Mouse (Mus musculus) liver, embryonic 13.5 days (tissue): ENCODE measurements around the gene Il5ra. TPM values are rescaled to one million over a fixed set of nuclear protein-coding genes. Genes with fewer than 3 reads are reported as not detected.
A peak's percentile ranks its signal among the peaks of the same experiment; 100 is the strongest.

Source experiments
- ATAC-seq: fragments of 200-750 bp; cut with Nextera tagmentation; 2 replicates; pipeline ENCODE4 v1.8.0; 2017; ENCODE audit warnings: low read depth, mild to moderate bottlenecking, moderate number of reproducible peaks, moderate library complexity
- DNase-seq: peaks from one replicate; pipeline ENCODE4 v3.0.0; 2022
- H3K27ac ChIP-seq: fragments of 300-500 bp; sonication (generic); 2 replicates; pipeline ENCODE4 v1.5.1; 2015; ENCODE audit warnings: moderate library complexity, mild to moderate bottlenecking, inconsistent platforms
- H3K27me3 ChIP-seq: fragments of 300-500 bp; sonication (generic); 2 replicates; pipeline ENCODE4 v1.6.1; 2015; ENCODE audit warnings: mild to moderate bottlenecking, inconsistent platforms
- H3K36me3 ChIP-seq: fragments of 300-500 bp; sonication (generic); 2 replicates; pipeline ENCODE4 v1.6.1; 2015; ENCODE audit warnings: mild to moderate bottlenecking, inconsistent platforms
- H3K4me1 ChIP-seq: fragments of 300-500 bp; sonication (generic); replicated peaks from 2 replicates; pipeline ENCODE4 v1.6.1; 2015; ENCODE audit warnings: inconsistent platforms
- H3K4me2 ChIP-seq: fragments of 300-500 bp; sonication (generic); 2 replicates; pipeline ENCODE4 v1.6.1; 2015; ENCODE audit warnings: inconsistent platforms, mild to moderate bottlenecking, moderate library complexity
- H3K4me3 ChIP-seq: fragments of 300-500 bp; sonication (generic); replicated peaks from 2 replicates; pipeline ENCODE4 v1.5.1; 2015; ENCODE audit warnings: mild to moderate bottlenecking, inconsistent platforms
- H3K9ac ChIP-seq: fragments of 300-500 bp; sonication (generic); 2 replicates; pipeline ENCODE4 v1.6.1; 2015; ENCODE audit warnings: mild to moderate bottlenecking, inconsistent platforms
- H3K9me3 ChIP-seq: fragments of 300-500 bp; sonication (generic); replicated peaks from 2 replicates; pipeline ENCODE4 v1.6.1; 2016; ENCODE audit warnings: inconsistent platforms
- WGBS: fragments of 180-500 bp; shearing (Covaris S2); methylation state at CpG from one replicate; pipeline ENCODE4 v1.1.7; 2015; ENCODE audit not compliant: insufficient replicate concordance; 5-methylcytosine and 5-hydroxymethylcytosine counted together
- polyA plus RNA-seq: library from polyadenylated mRNA; unstranded; fragments of >200 nt; fragmentation: Nextera tagmentation; extraction: Ambion mirVana; gene quantifications from 2 replicates; pipeline ENCODE4 v1.2.1, GENCODE M21; 2015

Il5ra gene
- polyA plus RNA-seq, 1 experiment from 2014 or later, result 0.10 TPM

DNA sequence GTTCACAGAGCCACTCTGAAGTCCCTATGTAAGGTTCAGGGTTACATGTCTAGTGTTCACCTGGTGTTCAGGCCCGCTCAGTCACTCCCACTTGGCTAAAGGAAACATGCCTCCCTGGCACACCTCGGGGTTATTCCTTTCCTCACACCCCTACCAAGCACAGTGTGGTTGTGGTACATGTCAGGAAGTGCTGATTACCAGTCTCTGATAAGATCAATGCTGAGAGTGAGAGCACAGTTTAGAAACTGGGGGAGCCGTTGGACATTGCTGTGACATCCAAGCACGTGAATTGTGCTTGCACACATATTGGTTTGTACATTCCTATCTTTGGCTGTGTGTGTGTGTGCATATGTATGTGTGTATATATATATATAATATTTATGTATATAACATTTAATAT lies 16.3 kb downstream of the Il5ra start:
- WGBS, result 32% methylated on average over 4 of the region's 4 CpGs
- Histone ChIP-seq H3K27me3 (no peaks in the 10 kb centered on the region), H3K4me2 (no peak overlapping the region), H3K36me3 (no peaks in the 10 kb centered on the region), H3K27ac (no peak overlapping the region), H3K9me3 (no peaks in the 10 kb centered on the region), H3K4me1 (no peaks in the 10 kb centered on the region), H3K4me3 (no peak overlapping the region), H3K9ac (no peak overlapping the region)
- no peak for ATAC-seq
- DNase-seq, result no peak

DNA sequence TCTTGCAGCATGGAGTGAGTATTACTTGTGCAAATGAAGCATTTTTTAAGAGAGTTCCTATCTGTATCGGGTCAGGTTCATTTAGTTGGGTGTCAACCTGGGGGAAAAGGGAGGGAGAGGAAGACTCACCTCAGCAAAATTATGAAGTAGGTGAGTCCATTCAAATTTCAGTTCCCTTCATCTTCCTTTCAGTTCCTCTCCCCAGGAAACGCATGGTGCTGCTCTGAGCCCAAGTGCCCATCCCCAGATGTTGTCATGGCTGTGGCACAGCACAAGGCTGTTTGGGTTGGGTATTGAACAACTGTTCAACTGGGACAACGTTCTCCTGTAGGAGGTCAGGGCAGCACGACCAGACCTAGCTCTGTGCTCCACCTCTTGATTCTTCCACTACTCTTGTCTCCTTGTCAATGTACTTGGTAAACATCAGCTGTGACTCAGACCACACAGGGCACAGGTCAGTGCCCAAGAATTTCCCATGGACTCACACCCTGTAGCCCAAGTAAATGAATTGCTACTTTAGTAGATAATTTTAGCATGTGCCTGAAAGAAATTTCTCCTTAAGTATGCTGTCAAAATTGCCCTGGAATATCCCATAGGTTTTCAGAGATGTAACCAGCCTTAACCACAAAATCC lies 19.0 kb downstream of the Il5ra start:
- H3K4me3 ChIP-seq, result no peak overlapping the region
- no peaks in the 10 kb centered on the region for H3K36me3 ChIP-seq
- H3K27ac ChIP-seq, result no peak overlapping the region
- no peaks in the 10 kb centered on the region for H3K27me3 ChIP-seq
- no peak for DNase-seq
- no peak for ATAC-seq
- no peak overlapping the region for H3K4me2 ChIP-seq
- no peaks in the 10 kb centered on the region for H3K4me1 ChIP-seq
- WGBS, result 60% methylated on average over 4 of the region's 4 CpGs
- H3K9ac ChIP-seq, result no peak overlapping the region
- H3K9me3 ChIP-seq, result no peaks in the 10 kb centered on the region

DNA sequence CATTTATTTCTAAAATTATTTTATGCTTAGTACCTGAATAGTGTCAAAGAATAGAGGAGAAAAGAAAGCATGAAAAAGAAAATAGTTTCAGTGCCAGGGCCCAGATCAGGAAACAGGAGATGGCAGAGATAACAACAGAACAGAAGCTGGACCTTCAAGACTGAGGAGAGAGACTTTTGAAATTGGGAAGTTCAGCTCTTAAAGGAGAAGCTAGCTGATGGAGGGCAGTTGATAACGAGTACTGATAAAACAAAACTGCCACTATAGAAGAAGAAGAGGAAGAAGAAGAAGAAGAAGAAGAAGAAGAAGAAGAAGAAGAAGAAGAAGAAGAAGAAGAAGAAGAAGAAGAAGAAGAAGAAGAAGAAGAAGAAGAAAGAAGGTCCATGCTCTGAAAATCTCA lies 21.1 kb downstream of the Il5ra start:
- H3K4me1 ChIP-seq, result no peaks in the 10 kb centered on the region
- WGBS, result 4% methylated on average over 1 of the region's 1 CpGs
- H3K9ac ChIP-seq, result no peak overlapping the region
- H3K4me2 ChIP-seq, result no peak overlapping the region
- no peak overlapping the region for H3K4me3 ChIP-seq
- H3K36me3 ChIP-seq, result no peaks in the 10 kb centered on the region
- H3K9me3 ChIP-seq, result no peaks in the 10 kb centered on the region
- H3K27ac ChIP-seq, result no peak overlapping the region
- ATAC-seq (no peak), DNase-seq (no peak)
- H3K27me3 ChIP-seq, result no peaks in the 10 kb centered on the region

DNA sequence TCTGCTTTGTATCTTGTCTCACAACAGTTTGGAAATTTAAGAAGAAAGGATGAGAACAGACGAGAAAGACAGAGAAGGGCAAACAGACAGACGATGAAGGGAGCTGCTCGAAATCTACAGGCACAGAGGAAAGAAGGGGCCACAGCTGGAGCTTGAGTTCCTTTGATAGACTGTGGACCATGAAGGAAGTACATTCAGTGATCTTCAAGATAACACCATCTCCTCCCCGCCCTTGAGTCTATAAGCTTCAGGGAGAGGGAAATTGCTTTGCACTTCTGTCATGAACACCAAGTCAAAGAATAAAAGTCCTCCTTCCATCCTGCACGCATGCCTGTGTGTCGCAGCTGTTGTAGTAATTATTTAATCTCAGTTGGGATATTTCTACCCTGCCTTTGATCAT lies 22.8 kb downstream of the Il5ra start:
- ATAC-seq (no peak), DNase-seq (no peak)
- no peaks in the 10 kb centered on the region for H3K36me3 ChIP-seq
- H3K9me3 ChIP-seq, result no peaks in the 10 kb centered on the region
- 22% methylated on average over 6 of the region's 6 CpGs for WGBS
- no peaks in the 10 kb centered on the region for H3K4me1 ChIP-seq
- H3K4me3 ChIP-seq, result no peak overlapping the region
- H3K4me2 ChIP-seq, result peak overlapping the region; percentile 19; the same call in 1 of the 2 replicates
- H3K27me3 ChIP-seq, result no peaks in the 10 kb centered on the region
- no peak overlapping the region for H3K27ac ChIP-seq
- no peak overlapping the region for H3K9ac ChIP-seq

DNA sequence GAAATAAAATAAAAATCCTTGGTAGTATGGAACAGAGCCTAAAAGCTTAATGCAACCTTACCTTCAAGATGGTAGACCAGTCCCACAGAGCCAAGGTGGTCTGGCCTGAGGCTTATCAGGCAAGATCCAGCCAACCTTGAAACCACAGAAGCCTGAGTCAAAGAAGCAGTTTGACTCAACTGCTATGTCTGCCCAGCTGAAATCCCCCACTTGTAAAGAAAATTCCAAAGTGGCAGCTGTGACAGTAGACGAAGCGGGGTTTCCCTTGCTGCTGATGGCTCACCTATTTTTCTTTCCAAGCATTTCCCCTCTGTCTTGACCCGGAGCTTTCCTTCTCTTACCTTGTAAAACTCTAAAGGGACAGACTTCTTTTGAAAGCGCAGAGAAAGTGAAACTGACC lies 23.2 kb downstream of the Il5ra start:
- Histone ChIP-seq H3K4me3 (0 out of 2 replicates have a peak overlapping the region, but pooled peaks have one; percentile 14), H3K27me3 (no peaks in the 10 kb centered on the region), H3K4me1 (no peaks in the 10 kb centered on the region), H3K36me3 (no peaks in the 10 kb centered on the region), H3K9me3 (no peaks in the 10 kb centered on the region), H3K9ac (no peak overlapping the region), H3K4me2 (peak overlapping the region; percentile 19; the same call in 1 of the 2 replicates), H3K27ac (no peak overlapping the region)
- 40% methylated on average over 4 of the region's 4 CpGs for WGBS
- ATAC-seq, result no peak
- no peak for DNase-seq

DNA sequence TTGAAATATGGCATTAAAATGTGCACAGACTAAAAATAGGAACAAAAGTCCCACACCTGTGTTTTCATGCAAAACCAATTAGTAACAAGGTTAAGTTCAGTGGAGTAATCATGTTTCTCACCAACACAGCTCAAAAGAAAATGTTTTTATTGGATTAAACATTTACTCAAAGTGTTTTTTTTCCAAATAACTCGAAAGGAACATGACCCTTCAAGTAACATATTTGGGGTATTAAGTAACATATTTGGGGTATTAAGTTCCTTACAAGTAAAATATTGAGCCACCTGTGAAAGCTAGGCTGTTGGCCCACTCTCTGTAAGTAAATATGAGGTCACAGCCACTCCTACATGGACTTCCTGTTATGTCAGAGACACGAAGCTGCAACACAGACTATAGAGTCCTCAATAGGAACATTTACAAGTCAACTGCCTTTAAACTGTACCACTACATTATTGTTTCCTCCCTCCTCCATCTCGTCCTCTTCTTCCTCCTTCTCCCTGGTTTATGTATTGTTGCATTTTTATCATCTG lies 43.3 kb downstream of the Il5ra start:
- Histone ChIP-seq H3K4me1 (no peaks in the 10 kb centered on the region), H3K9ac (no peak overlapping the region), H3K4me3 (no peak overlapping the region), H3K27ac (no peak overlapping the region), H3K27me3 (no peaks in the 10 kb centered on the region), H3K4me2 (no peak overlapping the region), H3K36me3 (no peaks in the 10 kb centered on the region), H3K9me3 (no peaks in the 10 kb centered on the region)
- ATAC-seq (no peak), DNase-seq (no peak)
- WGBS, result 20% methylated on average over 3 of the region's 3 CpGs

DNA sequence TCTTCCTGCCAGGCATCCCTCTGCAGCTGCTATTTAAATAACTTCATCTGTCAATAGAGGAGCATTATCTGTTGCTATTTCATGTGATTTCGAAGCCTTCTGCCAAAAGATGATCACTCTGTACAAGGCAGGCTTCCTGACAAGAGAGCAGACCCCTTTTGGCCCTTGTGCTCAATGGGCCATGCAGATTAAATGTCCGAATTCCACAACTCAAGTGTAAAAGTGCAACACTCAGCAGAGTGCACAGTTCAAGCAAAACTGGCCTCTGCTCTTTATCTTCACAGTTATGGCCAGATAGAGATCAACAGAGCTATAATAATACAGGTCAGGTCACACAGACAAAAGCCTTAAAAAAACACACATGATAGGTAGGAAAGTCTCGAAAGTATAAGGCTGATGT lies 46.9 kb downstream of the Il5ra start:
- Histone ChIP-seq H3K4me2 (no peak overlapping the region), H3K27me3 (no peaks in the 10 kb centered on the region), H3K4me1 (no peaks in the 10 kb centered on the region), H3K4me3 (no peak overlapping the region), H3K9me3 (no peaks in the 10 kb centered on the region), H3K27ac (no peak overlapping the region), H3K9ac (no peak overlapping the region), H3K36me3 (no peaks in the 10 kb centered on the region)
- no peak for DNase-seq
- 35% methylated on average over 3 of the region's 3 CpGs for WGBS
- no peak for ATAC-seq

DNA sequence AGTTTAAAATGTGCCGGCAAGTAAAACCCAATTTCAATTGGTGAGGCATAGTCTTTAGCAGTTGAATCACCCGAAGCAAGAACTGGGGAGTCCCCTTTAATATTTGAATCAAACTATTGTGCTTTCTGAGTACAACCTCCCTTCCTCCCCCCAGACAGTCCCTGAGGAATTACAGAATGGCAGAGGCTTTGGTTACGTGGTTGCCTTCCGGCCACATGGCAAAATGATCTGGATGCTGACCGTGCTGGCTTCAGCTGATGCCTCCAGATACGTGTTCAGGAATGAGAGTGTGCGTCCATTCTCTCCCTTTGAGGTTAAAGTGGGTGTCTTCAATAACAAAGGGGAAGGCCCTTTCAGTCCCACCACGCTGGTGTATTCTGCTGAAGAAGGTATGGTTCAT lies 73.3 kb downstream of the Il5ra start:
- no peak for ATAC-seq
- Histone ChIP-seq H3K4me2 (no peak overlapping the region), H3K9me3 (no peaks in the 10 kb centered on the region), H3K9ac (no peak overlapping the region), H3K27ac (no peak overlapping the region), H3K36me3 (no peaks in the 10 kb centered on the region), H3K4me3 (no peak overlapping the region), H3K4me1 (no peaks in the 10 kb centered on the region), H3K27me3 (no peaks in the 10 kb centered on the region)
- no peak for DNase-seq
- 67% methylated on average over 8 of the region's 8 CpGs for WGBS

DNA sequence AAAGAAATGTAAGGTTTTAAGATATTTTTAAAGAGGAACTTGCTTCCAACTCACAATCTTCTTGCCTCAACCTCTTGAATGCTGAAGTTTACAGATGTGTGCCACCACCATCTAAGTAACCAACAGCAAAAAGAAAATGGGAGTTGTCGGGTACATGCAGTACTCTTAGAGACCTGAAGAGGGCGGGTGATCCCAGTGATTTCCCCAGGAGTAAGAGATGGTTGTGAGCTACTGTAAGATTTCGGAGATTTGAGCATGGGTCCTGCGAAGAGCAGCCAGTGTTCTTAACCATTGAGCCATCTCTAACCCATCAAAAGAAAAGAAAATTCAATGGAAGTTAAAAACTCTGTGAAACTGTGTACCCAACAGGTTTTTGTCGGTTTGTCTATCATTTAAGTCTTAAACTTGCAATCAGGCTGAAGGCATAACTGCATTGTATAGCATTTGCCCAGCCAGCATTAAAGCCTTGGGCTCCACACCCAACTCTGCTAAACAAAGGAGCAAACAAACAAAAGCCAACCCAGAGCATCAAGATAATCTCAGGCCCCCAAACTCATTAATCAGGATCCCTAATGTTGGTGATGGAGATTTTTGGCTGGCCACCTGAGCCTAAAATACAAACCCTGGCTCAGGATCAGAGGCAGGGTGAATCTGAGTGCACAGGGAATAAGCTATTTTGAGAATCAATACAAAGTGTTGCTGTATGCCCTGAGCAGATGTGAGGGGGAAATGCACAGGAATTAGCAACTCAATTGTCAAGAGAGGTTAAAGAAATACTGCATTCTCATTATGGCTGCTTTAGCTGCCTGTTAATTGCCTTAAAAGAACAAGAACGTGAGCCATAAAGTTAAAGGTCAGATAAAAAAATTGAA lies 84.8 kb downstream of the Il5ra start:
- Histone ChIP-seq H3K27ac (no peak overlapping the region), H3K9ac (no peak overlapping the region), H3K9me3 (no peaks in the 10 kb centered on the region), H3K4me2 (no peak overlapping the region), H3K36me3 (no peaks in the 10 kb centered on the region), H3K4me1 (no peaks in the 10 kb centered on the region), H3K4me3 (no peak overlapping the region), H3K27me3 (no peaks in the 10 kb centered on the region)
- DNase-seq (no peak), ATAC-seq (no peak)
- WGBS, result 25% methylated on average over 6 of the region's 6 CpGs
